Mouse (Mus musculus) MEL (cell line): ENCODE results near the gene Slc41a1. TPM values are rescaled to one million over a fixed set of nuclear protein-coding genes. Genes with fewer than 3 reads are reported as not detected.

Experiments used
- DNase-seq: peaks from one replicate; pipeline ENCODE4 v3.0.0; 2011; ENCODE audit warnings: low read depth, low spot score
- H3K27ac ChIP-seq: 2 replicates; pipeline ENCODE4 v1.5.1; 2012; ENCODE audit warnings: low read depth, mild to moderate bottlenecking, control low read depth, low read length, moderate library complexity; ENCODE audit not compliant: control insufficient read depth
- H3K27me3 ChIP-seq, 2 experiments: fragments of 150-350 bp in 1 of 2; sonication (generic) in 1 of 2; 2 replicates each; pipeline ENCODE4 v1.6.1; 2012; ENCODE audit warnings: low read length in 2 of 2, mild to moderate bottlenecking in 2 of 2, improper control_type of control experiment in 1 of 2, moderate library complexity in 1 of 2; ENCODE audit not compliant: insufficient read depth in 2 of 2, control insufficient read depth in 1 of 2
- H3K36me3 ChIP-seq, 2 experiments: 2 replicates each; pipeline ENCODE4 v1.6.1; 2012 to 2014; ENCODE audit warnings: low read length in 2 of 2, improper control_type of control experiment in 1 of 2, inconsistent platforms in 1 of 2, mild to moderate bottlenecking in 1 of 2; ENCODE audit not compliant: insufficient read depth in 2 of 2, control insufficient read depth in 1 of 2
- H3K4me1 ChIP-seq, 2 experiments: fragments of 150-350 bp in 1 of 2; sonication (generic) in 1 of 2; 2 replicates each; pipeline ENCODE4 v1.6.1; 2012; ENCODE audit warnings: low read length in 2 of 2, improper control_type of control experiment in 1 of 2, mild to moderate bottlenecking in 1 of 2; ENCODE audit not compliant: insufficient read depth in 2 of 2, control insufficient read depth in 1 of 2
- H3K4me3 ChIP-seq, 2 experiments: fragments of 150-350 bp in 1 of 2; sonication (generic) in 1 of 2; 2 replicates each; pipeline ENCODE4 v1.5.1; 2012; ENCODE audit warnings: low read depth in 2 of 2, low read length in 2 of 2, mild to moderate bottlenecking in 2 of 2, moderate library complexity in 2 of 2, control low read depth in 1 of 2, improper control_type of control experiment in 1 of 2; ENCODE audit not compliant: control insufficient read depth in 1 of 2, insufficient read depth in 1 of 2
- H3K79me2 ChIP-seq: 2 replicates; pipeline ENCODE4 v1.6.1; 2012; ENCODE audit warnings: mild to moderate bottlenecking, low read length, moderate library complexity; ENCODE audit not compliant: control insufficient read depth, poor library complexity, insufficient read depth
- H3K9ac ChIP-seq: 2 replicates; pipeline ENCODE4 v1.6.1; 2012; ENCODE audit warnings: low read depth, mild to moderate bottlenecking, control low read depth, low read length, moderate library complexity; ENCODE audit not compliant: control insufficient read depth, poor library complexity, severe bottlenecking
- H3K9me3 ChIP-seq: fragments of 150-350 bp; sonication (generic); replicated peaks from 2 replicates; pipeline ENCODE4 v1.6.1; 2012; ENCODE audit warnings: mild to moderate bottlenecking, low read length, improper control_type of control experiment, moderate library complexity; ENCODE audit not compliant: insufficient read depth
- BHLHE40 ChIP-seq: IDR thresholded peaks from 2 replicates; pipeline ENCODE4 v1.6.1; 2012; ENCODE audit warnings: low read depth, mild to moderate bottlenecking, inconsistent platforms, low read length, improper control_type of control experiment, borderline replicate concordance
- CHD2 ChIP-seq: IDR thresholded peaks from 2 replicates; pipeline ENCODE4 v1.6.1; 2011; ENCODE audit warnings: low read length, improper control_type of control experiment
- CTCF ChIP-seq, 3 experiments: IDR thresholded peaks in 2 of 3; conservative IDR thresholded peaks in 1 of 3; 2 replicates each; pipeline ENCODE4 v1.5.1; 2011 to 2012; ENCODE audit warnings: low read length in 3 of 3, low read depth in 2 of 3, mild to moderate bottlenecking in 2 of 3, improper control_type of control experiment in 1 of 3, inconsistent platforms in 1 of 3, mixed read lengths in 1 of 3, moderate library complexity in 1 of 3; ENCODE audit not compliant: control insufficient read depth in 1 of 3, insufficient read depth in 1 of 3, poor library complexity in 1 of 3, severe bottlenecking in 1 of 3
- E2F4 ChIP-seq: IDR thresholded peaks from 2 replicates; pipeline ENCODE4 v1.6.1; 2011; ENCODE audit warnings: low read depth, low read length, improper control_type of control experiment, borderline replicate concordance
- ELF1 ChIP-seq: IDR thresholded peaks from 2 replicates; pipeline ENCODE4 v1.6.1; 2014; ENCODE audit warnings: low read depth, mild to moderate bottlenecking, inconsistent platforms, low read length, improper control_type of control experiment, moderate library complexity
- EP300 ChIP-seq, 2 experiments: IDR thresholded peaks; 2 replicates each; pipeline ENCODE4 v1.6.1; 2011; ENCODE audit warnings: improper control_type of control experiment in 2 of 2, low read length in 2 of 2, low read depth in 1 of 2, mild to moderate bottlenecking in 1 of 2
- ETS1 ChIP-seq: IDR thresholded peaks from 2 replicates; pipeline ENCODE4 v1.6.1; 2012; ENCODE audit warnings: low read depth, mild to moderate bottlenecking, inconsistent platforms, low read length, improper control_type of control experiment, moderate library complexity
- GABPA ChIP-seq: IDR thresholded peaks from 2 replicates; pipeline ENCODE4 v1.6.1; 2012; ENCODE audit warnings: low read depth, mild to moderate bottlenecking, inconsistent platforms, low read length, improper control_type of control experiment, moderate library complexity
- MAFK ChIP-seq: IDR thresholded peaks from 2 replicates; pipeline ENCODE4 v1.6.1; 2011; ENCODE audit warnings: low read depth, mild to moderate bottlenecking, low read length, improper control_type of control experiment, borderline replicate concordance
- MXI1 ChIP-seq: IDR thresholded peaks from 2 replicates; pipeline ENCODE4 v1.6.1; 2011; ENCODE audit warnings: mild to moderate bottlenecking, low read depth, low read length, improper control_type of control experiment
- MYB ChIP-seq: IDR thresholded peaks from 2 replicates; pipeline ENCODE4 v1.6.1; 2011; ENCODE audit warnings: mild to moderate bottlenecking, low read depth, low read length, improper control_type of control experiment
- NELFE ChIP-seq: IDR thresholded peaks from 2 replicates; pipeline ENCODE4 v1.6.1; 2011; ENCODE audit warnings: low read depth, low read length, improper control_type of control experiment
- RAD21 ChIP-seq: IDR thresholded peaks from 2 replicates; pipeline ENCODE4 v1.6.1; 2011; ENCODE audit warnings: mild to moderate bottlenecking, low read depth, low read length, improper control_type of control experiment
- SMC3 ChIP-seq: IDR thresholded peaks from 2 replicates; pipeline ENCODE4 v1.6.1; 2011; ENCODE audit warnings: low read depth, low read length, improper control_type of control experiment
- ZMIZ1 ChIP-seq: IDR thresholded peaks from 2 replicates; pipeline ENCODE4 v1.6.1; 2012; ENCODE audit warnings: low read depth, mild to moderate bottlenecking, inconsistent platforms, low read length, improper control_type of control experiment, moderate library complexity
- ZNF384 ChIP-seq: IDR thresholded peaks from 2 replicates; pipeline ENCODE4 v1.6.1; 2012; ENCODE audit warnings: low read depth, mild to moderate bottlenecking, inconsistent platforms, low read length, improper control_type of control experiment
- polyA plus RNA-seq, 2 experiments: library from polyadenylated mRNA; stranded (reverse) in 1 of 2; unstranded in 1 of 2; fragments of >175 nt in 1 of 2; fragments of >200 nt in 1 of 2; gene quantifications; 2 replicates each; pipeline versions ENCODE4 v1.2.1 to v1.2.4; 2012; ENCODE audit warnings: low replicate concordance in 2 of 2, low read depth in 1 of 2; ENCODE audit not compliant: insufficient read length in 2 of 2, insufficient read depth in 1 of 2, missing spikeins in 1 of 2
- total RNA-seq: library from RNA; depleted of rRNA; stranded (reverse); fragments of 300-350 nt; gene quantifications from 2 replicates; pipeline ENCODE4 v1.2.3, GENCODE M21; 2012

The Slc41a1 gene
- total and polyA plus RNA-seq, 3 experiments: 3.4 to 8.3 TPM; not detected in 1

DNA sequence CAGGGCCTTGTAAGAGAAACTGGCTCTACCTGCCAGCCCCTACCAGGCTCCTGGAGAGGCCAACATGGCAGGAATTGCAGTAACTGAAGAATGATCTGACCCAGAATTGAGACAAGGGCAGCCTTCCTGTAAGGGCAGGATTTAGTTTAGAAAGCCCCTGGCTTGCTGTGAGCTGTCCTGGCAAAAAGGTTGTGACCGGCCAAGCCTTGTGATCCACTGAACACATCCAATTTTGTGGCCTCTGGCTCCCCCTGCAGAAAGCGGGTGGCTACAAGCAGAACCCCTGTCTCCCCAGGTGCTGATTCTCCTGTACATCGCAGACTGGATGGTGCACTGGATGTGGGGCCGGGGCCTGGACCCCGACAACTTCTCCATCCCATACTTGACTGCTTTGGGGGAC is 19.0 kb downstream of the Slc41a1 start:
- H3K9me3 ChIP-seq: no peaks in the 10 kb centered on the region
- no peak for DNase-seq

DNA sequence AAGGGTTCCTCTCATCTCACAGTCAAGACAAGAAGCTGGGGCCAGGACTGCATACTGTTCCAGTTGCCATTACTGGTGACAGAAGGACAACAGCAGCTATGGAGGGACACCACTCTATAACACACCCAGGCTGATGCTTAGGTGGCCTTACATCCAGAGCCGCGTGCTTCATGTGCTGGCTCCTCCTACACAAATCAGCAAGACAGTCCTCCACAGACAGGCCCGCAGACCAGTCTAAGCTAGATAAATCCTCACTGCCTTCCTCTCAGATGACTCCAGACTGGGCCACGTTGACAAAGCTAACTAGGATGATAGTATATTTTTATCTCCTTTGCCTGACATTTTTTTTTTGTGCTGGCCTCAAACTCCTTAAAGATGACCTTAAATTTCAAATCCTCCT is 34.5 kb downstream of the Slc41a1 start:
- peak; percentile 21 for DNase-seq

More for the DNA sequence above, 19.0 kb downstream of the Slc41a1 start:
- no peaks in the 10 kb centered on the region for H3K27me3 ChIP-seq
- TF ChIP-seq EP300 (IDR thresholded peaks at IDR 0.05; ENCODE audit: low read depth in 1 of 2, low read length in 2 of 2) (no peak), RAD21 (peak; percentile 41), MAFK (no peak), ZNF384 (no peak), MYB (no peak), ELF1 (no peak), CTCF (IDR thresholded peaks at IDR 0.05 in 2 of 3, conservative IDR thresholded peaks at IDR 0.05 in 1 of 3; ENCODE audit: control insufficient read depth in 1 of 3, insufficient read depth in 1 of 3, low read depth in 2 of 3, low read length in 3 of 3, poor library complexity in 1 of 3, severe bottlenecking in 1 of 3) (peak; percentile 20 to 53 (median 45); a peak in 5 of 6 replicates), NELFE (no peak), SMC3 (peak; percentile 14; the same call in 1 of the 2 replicates)
- no peak overlapping the region for H3K27ac ChIP-seq
- H3K4me3 ChIP-seq: no peak overlapping the region
- no peak overlapping the region for H3K9ac ChIP-seq
- H3K36me3 ChIP-seq: peaks cover 0 to 1% of the 10 kb centered on the region in 2 experiments; a peak in 1 of 4 replicates
- H3K4me1 ChIP-seq: no peaks in the 10 kb centered on the region
- no peaks in the 10 kb centered on the region for H3K79me2 ChIP-seq

DNA sequence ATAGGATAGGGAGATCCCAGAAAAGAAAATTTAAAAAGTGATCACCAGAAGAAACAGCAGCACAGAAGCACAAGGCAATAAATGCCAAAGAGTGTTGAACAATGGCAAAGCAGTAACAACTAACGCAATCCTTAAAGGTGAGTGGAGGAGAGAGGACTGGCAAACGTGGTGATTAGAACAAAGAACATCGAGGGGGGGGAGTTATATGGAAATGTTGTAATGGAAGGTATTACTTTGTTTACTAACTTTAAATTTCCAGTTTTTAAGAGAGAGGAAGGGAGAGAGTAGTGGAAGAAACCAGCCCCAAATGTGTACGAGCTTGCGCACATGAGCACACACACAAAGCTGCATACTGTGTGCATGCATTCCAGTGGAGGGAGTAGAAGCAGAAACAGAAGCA is 38.3 kb downstream of the Slc41a1 start:
- Histone ChIP-seq H3K9me3 (no peaks in the 10 kb centered on the region), H3K4me3 (no peak overlapping the region), H3K27me3 (peaks cover 0 to 1% of the 10 kb centered on the region in 2 experiments; a peak in 1 of 4 replicates), H3K4me1 (peaks cover 0 to 10% of the 10 kb centered on the region in 2 experiments; a peak in 3 of 4 replicates), H3K9ac (no peak overlapping the region; the same call in 1 of the 2 replicates), H3K27ac (no peak overlapping the region), H3K36me3 (peaks cover 0 to 8% of the 10 kb centered on the region in 2 experiments; a peak in 2 of 4 replicates), H3K79me2 (peaks cover 9% of the 10 kb centered on the region)
- TF ChIP-seq MXI1 (no peak), ZNF384 (no peak), BHLHE40 (no peak), GABPA (no peak)
- DNase-seq: no peak

More for the DNA sequence above, 34.5 kb downstream of the Slc41a1 start:
- Histone ChIP-seq H3K9me3 (no peaks in the 10 kb centered on the region), H3K27ac (no peak overlapping the region), H3K9ac (no peak overlapping the region), H3K4me3 (no peak overlapping the region), H3K36me3 (peaks cover 0 to 4% of the 10 kb centered on the region in 2 experiments; a peak in 2 of 4 replicates), H3K79me2 (no peaks in the 10 kb centered on the region), H3K4me1 (peaks cover 0 to 4% of the 10 kb centered on the region in 2 experiments; a peak in 1 of 4 replicates), H3K27me3 (peaks cover 0 to 3% of the 10 kb centered on the region in 2 experiments; a peak in 3 of 4 replicates)
- TF ChIP-seq CHD2: no peak
- TF ChIP-seq ETS1: no peak
- TF ChIP-seq ZMIZ1: no peak
- TF ChIP-seq E2F4: no peak
